Mouse (Mus musculus) midbrain, embryonic 15.5 days (tissue): ENCODE data around the gene Dnajc13. TPM values are rescaled to one million over a fixed set of nuclear protein-coding genes. Genes with fewer than 3 reads are reported as not detected.

ENCODE experiments used
- ATAC-seq: fragments of 200-750 bp; cut with Nextera tagmentation; replicated peaks from 2 replicates; pipeline ENCODE4 v1.8.0; 2017; ENCODE audit warnings: moderate TSS enrichment
- H3K27ac ChIP-seq: fragments of 300-500 bp; sonication (generic); 2 replicates; pipeline ENCODE4 v1.5.1; 2015; ENCODE audit warnings: mild to moderate bottlenecking, inconsistent platforms
- H3K27me3 ChIP-seq: fragments of 300-500 bp; sonication (generic); replicated peaks from 2 replicates; pipeline ENCODE4 v1.6.1; 2015; ENCODE audit warnings: inconsistent platforms
- H3K36me3 ChIP-seq: fragments of 300-500 bp; sonication (generic); replicated peaks from 2 replicates; pipeline ENCODE4 v1.6.1; 2015; ENCODE audit warnings: inconsistent platforms
- H3K4me1 ChIP-seq: fragments of 300-500 bp; sonication (generic); 2 replicates; pipeline ENCODE4 v1.6.1; 2015; ENCODE audit warnings: inconsistent platforms
- H3K4me2 ChIP-seq: fragments of 300-500 bp; sonication (generic); 2 replicates; pipeline ENCODE4 v1.6.1; 2015; ENCODE audit warnings: inconsistent platforms, mild to moderate bottlenecking, moderate library complexity
- H3K4me3 ChIP-seq: fragments of 300-500 bp; sonication (generic); 2 replicates; pipeline ENCODE4 v1.5.1; 2015; ENCODE audit warnings: mild to moderate bottlenecking, inconsistent platforms
- H3K9ac ChIP-seq: fragments of 300-500 bp; sonication (generic); 2 replicates; pipeline ENCODE4 v1.6.1; 2015; ENCODE audit warnings: mild to moderate bottlenecking, inconsistent platforms
- H3K9me3 ChIP-seq: fragments of 300-500 bp; sonication (generic); 2 replicates; pipeline ENCODE4 v1.6.1; 2016; ENCODE audit warnings: inconsistent platforms
- WGBS: fragments of 180-500 bp; shearing (Covaris S2); methylation state at CpG from one replicate; pipeline ENCODE4 v1.1.7; 2015; ENCODE audit warnings: mixed read lengths; 5-methylcytosine and 5-hydroxymethylcytosine counted together
- polyA plus RNA-seq: library from polyadenylated mRNA; unstranded; fragments of >200 nt; fragmentation: Nextera tagmentation; extraction: Ambion mirVana; gene quantifications from 2 replicates; pipeline ENCODE4 v1.2.1, GENCODE M21; 2015

The Dnajc13 gene
- polyA plus RNA-seq, 1 experiment from 2014 or later: 20.5 TPM

DNA sequence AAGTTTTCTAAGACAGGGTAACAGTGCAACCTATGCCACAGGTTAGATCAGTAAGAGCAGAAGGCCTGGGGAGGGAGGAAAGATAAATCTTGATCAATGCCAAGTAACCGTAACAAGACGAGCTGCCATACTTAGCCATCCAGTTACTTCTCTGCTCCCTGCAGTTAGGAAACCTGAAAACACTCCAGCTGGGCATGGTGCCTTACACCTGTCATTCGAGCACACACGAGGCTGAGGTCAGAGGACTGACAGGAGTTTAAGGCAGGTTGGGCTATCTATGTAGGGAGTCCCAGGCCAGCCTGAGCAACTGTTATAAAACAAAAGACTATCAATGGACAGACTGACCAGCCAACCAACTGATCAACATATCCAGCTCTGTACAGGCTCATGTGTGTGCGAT, 96.8 kb downstream of the Dnajc13 start:
- Histone ChIP-seq H3K27ac (no peak overlapping the region), H3K4me2 (no peak overlapping the region), H3K9ac (no peak overlapping the region), H3K9me3 (no peaks in the 10 kb centered on the region), H3K4me3 (no peak overlapping the region), H3K27me3 (no peaks in the 10 kb centered on the region), H3K36me3 (peaks cover 45% of the 10 kb centered on the region), H3K4me1 (no peaks in the 10 kb centered on the region)
- 93% methylated on average over 5 of the region's 5 CpGs for WGBS
- no peak for ATAC-seq

DNA sequence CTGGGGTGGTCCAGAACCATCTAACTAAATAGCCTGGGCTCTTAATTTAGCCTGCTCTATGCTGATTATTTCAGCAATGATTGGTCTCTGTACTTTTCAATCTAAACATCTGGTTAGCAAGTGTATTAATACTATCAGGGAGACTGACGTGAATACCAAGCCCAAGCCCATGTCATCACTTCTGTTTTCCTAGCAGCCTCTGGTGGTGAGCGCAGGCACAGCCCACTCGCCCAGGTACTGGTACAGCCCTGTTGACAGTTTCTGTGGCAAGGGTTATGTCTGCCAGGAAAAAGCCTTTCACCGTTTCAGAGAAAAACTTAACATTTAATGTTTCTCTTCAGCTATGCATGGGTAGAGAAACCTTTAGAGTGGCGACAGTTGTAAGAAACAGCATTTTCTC, 98.5 kb downstream of the Dnajc13 start:
- 90% methylated on average over 5 of the region's 5 CpGs for WGBS
- H3K36me3 ChIP-seq: peaks cover 59% of the 10 kb centered on the region
- no peaks in the 10 kb centered on the region for H3K27me3 ChIP-seq
- no peaks in the 10 kb centered on the region for H3K4me1 ChIP-seq
- H3K4me3 ChIP-seq: no peak overlapping the region
- H3K9ac ChIP-seq: no peak overlapping the region
- no peak for ATAC-seq
- H3K9me3 ChIP-seq: no peaks in the 10 kb centered on the region
- no peak overlapping the region for H3K27ac ChIP-seq
- H3K4me2 ChIP-seq: no peak overlapping the region

DNA sequence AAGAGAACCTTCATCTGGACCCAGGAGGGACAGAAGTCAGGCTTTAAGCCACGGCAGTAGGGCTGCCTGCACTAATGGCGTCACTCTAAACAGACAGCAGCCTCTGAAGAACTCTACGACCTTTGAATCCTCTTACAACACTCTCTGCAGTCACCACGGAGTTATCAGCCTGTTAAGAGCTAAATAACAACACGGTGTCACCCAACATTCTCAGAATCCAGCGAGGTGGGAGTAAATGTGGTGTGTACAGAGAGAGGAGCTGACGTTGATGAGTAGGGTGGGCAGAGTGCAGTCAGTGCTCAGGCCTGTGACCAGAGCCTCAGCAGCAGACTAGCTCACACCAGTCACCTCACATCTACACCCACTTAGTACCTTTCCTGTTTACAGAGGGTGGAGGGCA, 101.6 kb downstream of the Dnajc13 start:
- WGBS: 89% methylated on average over 7 of the region's 7 CpGs
- Histone ChIP-seq H3K4me2 (no peak overlapping the region), H3K4me3 (no peak overlapping the region), H3K9ac (no peak overlapping the region), H3K9me3 (no peaks in the 10 kb centered on the region), H3K4me1 (no peaks in the 10 kb centered on the region), H3K27ac (no peak overlapping the region), H3K27me3 (no peaks in the 10 kb centered on the region), H3K36me3 (peaks cover 67% of the 10 kb centered on the region)
- ATAC-seq: no peak

DNA sequence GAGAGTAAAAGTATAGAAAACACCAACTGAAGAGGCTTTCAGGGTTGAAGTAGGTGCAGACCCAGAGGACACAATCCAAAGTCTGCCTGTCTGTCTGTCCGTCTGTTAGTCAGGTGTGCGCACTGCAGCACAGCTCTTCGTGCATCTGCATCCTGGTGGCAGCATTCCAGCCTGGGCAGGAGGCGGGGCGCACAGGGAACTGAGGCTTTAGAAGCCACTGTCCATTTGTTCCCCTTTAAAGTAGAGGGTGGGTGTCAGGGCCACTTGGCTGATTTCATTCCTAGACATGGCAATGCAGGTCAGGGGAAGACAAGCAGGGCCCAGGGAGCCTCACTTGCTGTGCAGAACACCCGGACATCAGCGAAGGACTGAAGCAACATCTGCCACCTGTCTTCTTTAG, 105.4 kb downstream of the Dnajc13 start:
- Histone ChIP-seq H3K4me2 (no peak overlapping the region), H3K36me3 (peaks cover 79% of the 10 kb centered on the region), H3K4me1 (no peaks in the 10 kb centered on the region), H3K9ac (no peak overlapping the region), H3K9me3 (no peaks in the 10 kb centered on the region), H3K4me3 (no peak overlapping the region), H3K27ac (no peak overlapping the region), H3K27me3 (no peaks in the 10 kb centered on the region)
- WGBS: 95% methylated on average over 7 of the region's 7 CpGs
- ATAC-seq: no peak

DNA sequence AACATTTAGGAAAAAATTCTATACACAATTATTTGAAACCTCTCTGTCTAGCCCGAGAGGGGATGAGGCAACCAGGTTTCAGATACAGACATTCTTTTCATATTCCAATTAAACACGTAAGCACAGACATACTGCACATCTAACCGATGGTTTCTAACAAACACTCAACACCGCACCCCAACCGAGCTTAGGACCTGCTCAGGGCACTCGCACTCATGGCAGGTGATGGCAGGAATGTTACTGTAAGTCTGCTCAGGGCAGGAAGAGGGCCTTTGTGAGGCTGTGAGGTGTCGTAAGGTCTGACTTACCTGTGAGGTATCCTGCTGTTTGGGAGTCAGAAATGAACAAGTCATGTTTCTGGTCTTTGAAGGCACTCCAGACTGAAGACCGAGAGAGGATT, 106.2 kb downstream of the Dnajc13 start:
- Histone ChIP-seq H3K27ac (no peak overlapping the region), H3K9me3 (no peaks in the 10 kb centered on the region), H3K36me3 (peaks cover 78% of the 10 kb centered on the region), H3K4me3 (no peak overlapping the region), H3K4me2 (no peak overlapping the region), H3K27me3 (no peaks in the 10 kb centered on the region), H3K9ac (no peak overlapping the region), H3K4me1 (no peaks in the 10 kb centered on the region)
- WGBS: 96% methylated on average over 8 of the region's 8 CpGs
- ATAC-seq: no peak

DNA sequence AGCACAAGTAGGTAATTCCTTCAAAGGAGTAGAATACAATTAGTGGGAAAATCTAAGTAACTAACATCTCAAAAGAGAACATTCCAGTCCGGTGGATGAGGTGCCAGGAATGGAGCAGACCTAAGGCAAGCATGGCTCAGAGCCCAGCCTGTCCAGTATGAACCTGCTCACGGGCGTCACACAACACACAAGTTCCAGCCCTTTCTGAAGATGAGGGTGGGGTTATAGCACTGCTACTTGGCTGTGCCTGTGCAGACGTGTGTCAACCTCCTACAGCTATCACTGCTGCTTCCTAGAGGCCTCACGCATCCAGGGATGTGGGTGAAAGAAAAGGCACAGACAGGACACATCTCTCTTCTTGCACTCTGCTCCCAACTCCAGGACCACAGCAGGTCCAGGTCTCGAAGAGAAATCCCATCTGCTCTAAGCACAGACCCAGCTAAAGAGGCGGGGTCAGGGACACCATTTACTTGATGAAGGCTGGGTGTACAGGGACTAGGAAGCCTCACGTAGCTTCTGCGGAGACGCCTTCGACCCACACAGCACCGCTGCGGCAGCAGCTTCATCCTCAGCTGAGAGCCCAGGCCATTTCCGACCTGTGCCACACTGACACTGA, 107.5 kb downstream of the Dnajc13 start:
- H3K9me3 ChIP-seq: no peaks in the 10 kb centered on the region

DNA sequence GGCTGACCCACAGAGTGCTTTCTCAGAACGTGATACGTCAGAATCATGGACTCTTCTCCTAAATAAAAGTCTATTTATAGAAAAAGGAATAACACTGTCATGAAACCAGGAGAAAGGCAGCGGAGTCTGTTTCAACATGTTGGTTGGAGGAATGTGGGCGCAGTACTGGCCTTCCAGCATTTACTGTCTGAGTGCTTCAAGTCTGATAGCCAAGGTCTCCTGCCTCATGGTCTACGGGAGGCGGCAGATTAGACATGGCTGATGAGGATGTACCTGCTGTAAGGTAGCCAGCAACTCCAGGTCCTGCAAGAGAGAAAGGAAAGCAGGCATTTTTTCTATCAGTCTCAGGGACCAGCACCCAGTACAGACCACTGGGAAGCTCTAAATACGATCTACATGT, 110.6 kb downstream of the Dnajc13 start:
- no peaks in the 10 kb centered on the region for H3K9me3 ChIP-seq

More for the DNA sequence above, 107.5 kb downstream of the Dnajc13 start:
- Histone ChIP-seq H3K4me2 (no peak overlapping the region), H3K4me3 (no peak overlapping the region), H3K9ac (no peak overlapping the region), H3K27ac (no peak overlapping the region), H3K27me3 (no peaks in the 10 kb centered on the region), H3K4me1 (no peaks in the 10 kb centered on the region), H3K36me3 (peaks cover 75% of the 10 kb centered on the region)
- no peak for ATAC-seq
- WGBS: 97% methylated on average over 14 of the region's 14 CpGs

DNA sequence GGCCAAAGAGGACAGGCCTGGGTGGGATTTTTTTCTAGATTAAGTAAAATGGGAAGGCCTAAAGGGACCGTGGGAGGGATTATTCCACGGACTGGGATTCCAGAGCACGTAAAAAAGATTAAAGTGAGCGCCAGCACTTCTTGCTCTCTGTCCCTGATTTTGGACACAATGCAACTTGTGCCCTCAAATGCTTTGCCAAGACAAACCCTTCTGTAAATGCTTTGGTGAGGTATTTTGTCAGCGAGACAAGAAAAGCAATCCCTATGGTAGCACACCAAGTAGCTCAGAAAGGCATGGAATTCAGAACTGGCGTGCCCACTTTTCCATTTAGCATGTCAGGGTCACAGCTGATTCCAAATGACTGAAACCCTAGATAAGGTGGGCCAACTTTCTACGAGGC, 113.8 kb downstream of the Dnajc13 start:
- H3K4me2 ChIP-seq: no peak overlapping the region
- H3K4me3 ChIP-seq: no peak overlapping the region
- no peak overlapping the region for H3K9ac ChIP-seq
- peaks cover 36% of the 10 kb centered on the region for H3K36me3 ChIP-seq
- no peak overlapping the region for H3K27ac ChIP-seq
- WGBS: 92% methylated on average over 7 of the region's 7 CpGs
- no peaks in the 10 kb centered on the region for H3K9me3 ChIP-seq
- ATAC-seq: no peak
- H3K27me3 ChIP-seq: no peaks in the 10 kb centered on the region
- H3K4me1 ChIP-seq: no peaks in the 10 kb centered on the region

More for the DNA sequence above, 110.6 kb downstream of the Dnajc13 start:
- WGBS: 97% methylated on average over 7 of the region's 7 CpGs
- no peak for ATAC-seq
- H3K4me1 ChIP-seq: no peaks in the 10 kb centered on the region
- no peak overlapping the region for H3K4me3 ChIP-seq
- peaks cover 60% of the 10 kb centered on the region for H3K36me3 ChIP-seq
- no peaks in the 10 kb centered on the region for H3K27me3 ChIP-seq
- no peak overlapping the region for H3K27ac ChIP-seq
- H3K9ac ChIP-seq: no peak overlapping the region
- no peak overlapping the region for H3K4me2 ChIP-seq

DNA sequence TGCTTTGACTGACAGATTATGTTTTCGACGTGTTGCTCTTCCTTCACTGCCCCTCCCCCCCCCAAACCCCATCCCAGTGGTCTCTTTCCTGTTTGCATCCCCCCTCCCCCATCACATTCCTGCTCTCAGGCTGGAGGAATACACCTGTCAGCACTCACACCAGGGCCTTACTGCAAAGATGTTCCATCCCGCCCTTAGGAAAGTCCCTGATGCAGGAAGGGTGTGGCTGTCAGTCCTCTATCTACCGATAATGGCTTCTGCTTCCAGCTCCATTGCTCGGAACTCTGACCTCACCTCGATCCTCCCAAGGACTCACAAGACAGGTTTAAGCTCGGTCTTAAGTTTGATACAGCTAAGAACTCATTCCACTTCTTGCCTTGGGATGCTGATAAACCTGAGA, 116.0 kb downstream of the Dnajc13 start:
- 86% methylated on average over 7 of the region's 7 CpGs for WGBS
- ATAC-seq: no peak
- no peak overlapping the region for H3K9ac ChIP-seq
- no peaks in the 10 kb centered on the region for H3K9me3 ChIP-seq
- H3K27me3 ChIP-seq: no peaks in the 10 kb centered on the region
- no peak overlapping the region for H3K4me2 ChIP-seq
- peaks cover 16% of the 10 kb centered on the region for H3K36me3 ChIP-seq
- H3K27ac ChIP-seq: no peak overlapping the region
- no peak overlapping the region for H3K4me3 ChIP-seq
- no peaks in the 10 kb centered on the region for H3K4me1 ChIP-seq

DNA sequence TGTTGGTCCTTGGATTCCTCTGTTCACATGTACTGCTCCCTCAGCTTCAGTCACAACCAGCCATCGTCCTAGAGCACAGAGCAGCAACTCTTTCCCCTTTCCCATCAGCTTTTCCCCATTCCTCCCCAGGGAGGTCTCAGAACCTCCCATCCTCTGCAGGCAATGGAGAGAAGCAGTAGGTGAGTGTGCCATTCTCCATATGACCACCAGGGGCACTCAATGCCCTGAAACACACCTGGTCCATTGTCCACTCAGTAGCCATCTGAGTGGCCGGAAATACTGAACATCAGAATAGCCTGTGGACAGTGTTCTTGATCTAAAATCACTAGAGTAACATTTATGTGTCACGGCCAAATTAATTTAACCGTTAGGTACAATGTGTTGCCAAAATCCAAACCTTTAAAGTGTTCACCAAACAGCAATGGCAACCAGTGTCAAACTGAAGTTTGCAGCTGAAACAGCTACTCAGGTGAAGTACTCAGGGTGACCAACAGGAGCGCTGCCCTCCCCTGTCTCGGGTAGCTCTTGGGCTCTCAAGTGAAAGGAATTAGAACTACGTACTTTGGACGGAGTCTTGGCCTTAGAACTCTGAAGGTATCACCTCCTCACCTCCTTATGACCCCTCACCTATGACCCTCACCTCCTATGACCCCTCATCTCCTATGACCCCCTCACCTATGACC, 118.3 kb downstream of the Dnajc13 start:
- Histone ChIP-seq H3K4me1 (no peaks in the 10 kb centered on the region), H3K4me2 (no peak overlapping the region), H3K27ac (no peak overlapping the region), H3K27me3 (no peaks in the 10 kb centered on the region), H3K9ac (no peak overlapping the region), H3K9me3 (no peaks in the 10 kb centered on the region), H3K4me3 (no peak overlapping the region), H3K36me3 (no peaks in the 10 kb centered on the region)
- no peak for ATAC-seq
- WGBS: 85% methylated on average over 8 of the region's 8 CpGs

DNA sequence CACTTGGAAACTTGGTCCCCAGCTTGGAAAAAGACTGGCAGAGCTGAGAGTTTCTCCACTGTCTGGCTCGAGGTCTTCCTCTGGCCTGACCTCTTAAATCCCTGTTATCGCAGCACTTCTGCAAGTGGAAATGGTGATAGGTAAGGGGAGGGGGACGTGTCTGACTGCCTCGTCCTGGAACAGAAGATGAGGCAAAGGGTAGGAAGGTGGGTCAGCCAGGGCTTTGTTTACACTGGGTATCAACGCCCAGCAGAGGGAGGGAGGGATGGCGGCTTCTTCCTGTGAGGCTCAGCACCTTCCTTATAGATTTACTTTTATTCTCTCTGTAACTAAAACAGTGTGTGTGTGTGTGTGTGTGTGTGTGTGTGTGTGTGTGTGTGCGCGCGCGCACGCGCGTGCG, 119.9 kb downstream of the Dnajc13 start:
- H3K27ac ChIP-seq: no peak overlapping the region
- H3K4me3 ChIP-seq: no peak overlapping the region
- H3K9me3 ChIP-seq: no peaks in the 10 kb centered on the region
- ATAC-seq: no peak
- WGBS: 89% methylated on average over 14 of the region's 14 CpGs
- H3K9ac ChIP-seq: no peak overlapping the region
- H3K4me2 ChIP-seq: no peak overlapping the region
- no peaks in the 10 kb centered on the region for H3K27me3 ChIP-seq
- H3K4me1 ChIP-seq: no peaks in the 10 kb centered on the region
- no peaks in the 10 kb centered on the region for H3K36me3 ChIP-seq

DNA sequence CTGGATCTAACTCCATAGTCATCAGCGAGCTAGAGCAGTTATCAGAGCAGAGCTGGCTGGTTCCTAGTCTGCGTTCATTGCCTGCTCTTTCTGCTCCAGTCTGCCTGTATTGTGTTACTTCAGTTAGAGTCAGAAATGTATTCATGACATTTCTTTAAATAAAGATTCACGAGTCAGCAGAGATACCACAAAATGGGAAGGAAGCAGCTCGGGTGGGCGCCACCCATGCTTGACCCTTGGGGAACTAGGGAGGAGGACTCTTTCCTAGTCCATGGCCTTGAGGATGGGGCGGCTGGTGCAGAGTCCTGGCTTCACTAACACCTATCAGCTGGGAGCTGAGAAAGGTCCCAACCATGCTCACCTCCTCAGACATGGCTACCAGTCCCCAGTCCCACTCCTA, 122.4 kb downstream of the Dnajc13 start:
- WGBS: 88% methylated on average over 6 of the region's 6 CpGs
- Histone ChIP-seq H3K36me3 (no peaks in the 10 kb centered on the region), H3K27me3 (no peaks in the 10 kb centered on the region), H3K9ac (no peak overlapping the region), H3K9me3 (no peaks in the 10 kb centered on the region), H3K4me3 (no peak overlapping the region), H3K4me1 (no peaks in the 10 kb centered on the region), H3K27ac (no peak overlapping the region), H3K4me2 (no peak overlapping the region)
- no peak for ATAC-seq

DNA sequence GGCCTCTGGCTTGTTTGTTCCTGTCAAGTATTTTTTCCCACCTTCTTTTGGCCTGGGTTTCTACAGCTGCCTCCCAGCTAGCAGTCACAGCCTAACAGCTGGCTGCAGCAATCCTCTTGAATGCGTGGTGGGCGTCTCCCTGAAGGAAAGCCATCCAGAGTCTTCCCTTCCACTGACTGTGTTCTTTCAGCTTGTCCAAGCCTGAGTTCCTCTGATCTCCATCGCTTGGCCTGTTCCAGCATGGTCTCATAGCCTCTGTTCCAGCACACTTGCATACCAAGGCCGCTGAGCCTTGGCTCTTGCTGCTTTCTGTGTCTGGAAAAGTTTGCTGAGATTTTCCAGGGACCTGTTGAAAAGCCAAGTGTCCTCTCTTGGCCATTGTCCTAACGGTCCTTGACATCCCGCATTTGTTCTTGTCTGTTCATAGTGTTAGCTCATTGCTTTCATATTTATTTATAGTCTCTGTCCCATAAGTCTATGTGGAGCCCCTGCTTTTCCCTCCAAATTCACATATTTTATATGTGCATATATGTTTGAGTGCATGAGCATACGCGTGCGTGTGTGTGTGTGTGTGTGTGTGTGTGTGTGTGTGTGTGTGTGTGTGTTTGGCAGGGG, 132.5 kb downstream of the Dnajc13 start:
- Histone ChIP-seq H3K4me3 (no peak overlapping the region), H3K4me1 (peaks cover 9% of the 10 kb centered on the region; the same call in 1 of the 2 replicates), H3K9ac (no peak overlapping the region), H3K4me2 (no peak overlapping the region), H3K36me3 (no peaks in the 10 kb centered on the region), H3K9me3 (no peaks in the 10 kb centered on the region), H3K27ac (no peak overlapping the region), H3K27me3 (no peaks in the 10 kb centered on the region)
- 90% methylated on average over 9 of the region's 9 CpGs for WGBS
- ATAC-seq: no peak
